ENCODE assay signal across 21 mouse cellular contexts in genomic region chr3:89346815-89347540, GRCm38 (mm10). TPM values are rescaled to one million over a fixed set of nuclear protein-coding genes. Genes with fewer than 3 reads are reported as not detected.
DNase-seq lines count a peak whose midpoint lies in the region; ATAC-seq lines count a peak whose summit lies in the region.
"Had no signal": no experiment of that assay in that cellular context is flagged by ENCODE, and none has a peak within 500 bp of the region (broad histone marks: within the 10 kb centered on the region; RNA-seq: fewer than 3 reads in every experiment).

No protein-coding gene starts in this region.

- no peak for ATAC-seq in heart, embryonic 13.5 days (ENCODE audit: extremely low read depth, insufficient number of reproducible peaks, low FRiP score, low TSS enrichment)
- no peak for ATAC-seq in midbrain, embryonic 16.5 days
- ATAC-seq in common myeloid progenitor, adult 5-6 weeks (replicated peaks; ENCODE audit: low read depth, poor library complexity, severe bottlenecking) = 0 out of 2 replicates have a peak, but pooled peaks have one; percentile 29
- peak; percentile 38; the same call in 1 of the 2 replicates for ATAC-seq in monocyte, adult 5-6 weeks (replicated peaks; ENCODE audit: insufficient number of reproducible peaks, low FRiP score, low TSS enrichment, poor library complexity, severe bottlenecking)
- ATAC-seq: forebrain, embryonic 14.5 days had no signal

- H3K27me3 ChIP-seq in heart, embryonic 13.5 days (replicated peaks) = peaks cover 44% of the 10 kb centered on the region
- peaks cover 47% of the 10 kb centered on the region for H3K27me3 ChIP-seq in midbrain, embryonic 10.5 days (ENCODE audit: low read depth, poor library complexity, severe bottlenecking)
- H3K27me3 ChIP-seq in midbrain, embryonic 16.5 days (ENCODE audit: control insufficient read depth, insufficient read depth, low read depth, low read length) = peaks cover 3% of the 10 kb centered on the region; the same call in 1 of the 2 replicates

- H3K9me3 ChIP-seq in heart, embryonic 13.5 days = no peaks in the 10 kb centered on the region
- H3K9me3 ChIP-seq in midbrain, embryonic 10.5 days (replicated peaks) = no peaks in the 10 kb centered on the region
- H3K9me3 ChIP-seq in midbrain, embryonic 16.5 days (replicated peaks; ENCODE audit: control insufficient read depth, low read length, poor library complexity, severe bottlenecking) = no peaks in the 10 kb centered on the region
- H3K9me3 ChIP-seq: limb, embryonic 12.5 days had no signal

- H3K4me1 ChIP-seq in heart, embryonic 13.5 days = peaks cover 24% of the 10 kb centered on the region
- peaks cover 30% of the 10 kb centered on the region for H3K4me1 ChIP-seq in midbrain, embryonic 10.5 days
- H3K4me1 ChIP-seq in midbrain, embryonic 16.5 days (ENCODE audit: control insufficient read depth, insufficient read depth, low read length) = peaks cover 14% of the 10 kb centered on the region; the same call in 1 of the 2 replicates

- H3K4me2 ChIP-seq in heart, embryonic 13.5 days = peak overlapping the region; percentile 95; the same call in 1 of the 2 replicates
- H3K4me2 ChIP-seq in midbrain, embryonic 16.5 days (ENCODE audit: low read length) = no peak overlapping the region
- H3K4me2 ChIP-seq: limb, embryonic 12.5 days had no signal

- DNase-seq in heart, postnatal 10 days = no peak
- DNase-seq in midbrain, embryonic 10.5 days (ENCODE audit: low spot score) = no peak
- DNase-seq in spleen, adult 18-20 months = no peak
- DNase-seq: cerebellum, adult 11 months; cerebellum, postnatal 25 days; kidney, postnatal 10 days; lung, postnatal 14 days; midbrain, embryonic 14.5 days; thymus, adult 2 months had no signal

- H3K4me3 ChIP-seq in heart, embryonic 13.5 days = no peak overlapping the region
- no peak overlapping the region for H3K4me3 ChIP-seq in midbrain, embryonic 10.5 days
- H3K4me3 ChIP-seq in midbrain, embryonic 16.5 days (ENCODE audit: low read depth, low read length) = no peak overlapping the region
- H3K4me3 ChIP-seq: erythroblast, embryonic 14.5 days; layer of hippocampus, adult 2 months; limb, embryonic 12.5 days had no signal

- intact Hi-C loops in heart, postnatal 10 days (cut with DNase I) = no loop called here

- 67% methylated on average over 10 of the region's 10 CpGs for WGBS in heart, embryonic 13.5 days
- 83% methylated on average over 10 of the region's 10 CpGs for WGBS in midbrain, embryonic 10.5 days
- WGBS in midbrain, embryonic 16.5 days = 85% methylated on average over 10 of the region's 10 CpGs

- no peak overlapping the region for H3K9ac ChIP-seq in heart, embryonic 13.5 days
- H3K9ac ChIP-seq in midbrain, embryonic 16.5 days (ENCODE audit: low read depth, low read length) = no peak overlapping the region
- H3K9ac ChIP-seq: limb, embryonic 12.5 days; liver, embryonic 14.5 days had no signal

- H3K36me3 ChIP-seq in heart, embryonic 13.5 days = peaks cover 43% of the 10 kb centered on the region
- H3K36me3 ChIP-seq in midbrain, embryonic 10.5 days = peaks cover 39% of the 10 kb centered on the region
- no peaks in the 10 kb centered on the region for H3K36me3 ChIP-seq in midbrain, embryonic 16.5 days (ENCODE audit: control insufficient read depth, insufficient read depth, low read length)

- no peak overlapping the region for H3K27ac ChIP-seq in heart, embryonic 13.5 days (replicated peaks)
- H3K27ac ChIP-seq in midbrain, embryonic 10.5 days (replicated peaks) = 0 out of 2 replicates have a peak overlapping the region, but pooled peaks have one; percentile 3
- H3K27ac ChIP-seq in midbrain, embryonic 16.5 days (ENCODE audit: low read length) = no peak overlapping the region
- H3K27ac ChIP-seq: layer of hippocampus, adult 2 months; limb, embryonic 12.5 days; liver, embryonic 14.5 days had no signal

RNA-seq across cellular contexts. Expression of gene Adam15, which starts 2.8 kb away (rescaled TPM):
- polyA plus RNA-seq in heart, embryonic 13.5 days (2015; fragmentation: Nextera tagmentation; extraction: Ambion mirVana) = 58.3 and 58.9 TPM in 2 replicates
- total RNA-seq in heart, postnatal 10 days (2021) = 100 to 1,000 TPM; 101 to 118 TPM
- 30.5 and 34.9 TPM in 2 replicates for polyA plus RNA-seq in midbrain, embryonic 10.5 days (2016; fragmentation: Nextera tagmentation; extraction: Ambion mirVana)
- polyA plus RNA-seq in midbrain, embryonic 16.5 days (2015; fragmentation: Nextera tagmentation; extraction: Ambion mirVana) = 60.6 and 78.2 TPM in 2 replicates
- total RNA-seq in common myeloid progenitor, adult 5-6 weeks (2017) = 34.0 and 35.2 TPM in 2 replicates
- total RNA-seq in monocyte, adult 5-6 weeks (2017) = 23.1 to 49.7 TPM (median 33.0 TPM) in 3 replicates

RNA-seq across cellular contexts. Expression of gene Efna4, which starts 9.2 kb away (rescaled TPM):
- 9.9 and 10.2 TPM in 2 replicates for polyA plus RNA-seq in heart, embryonic 13.5 days (2015; fragmentation: Nextera tagmentation; extraction: Ambion mirVana)
- 1 to 10 TPM; 1.9 to 2.2 TPM for total RNA-seq in heart, postnatal 10 days (2021)
- 20.5 and 21.9 TPM in 2 replicates for polyA plus RNA-seq in midbrain, embryonic 10.5 days (2016; fragmentation: Nextera tagmentation; extraction: Ambion mirVana)
- 3.7 and 4.2 TPM in 2 replicates for polyA plus RNA-seq in midbrain, embryonic 16.5 days (2015; fragmentation: Nextera tagmentation; extraction: Ambion mirVana)
- 1.7 and 3.8 TPM in 2 replicates for total RNA-seq in common myeloid progenitor, adult 5-6 weeks (2017)
- not detected in 3 replicates for total RNA-seq in monocyte, adult 5-6 weeks (2017)
- polyA plus RNA-seq: erythroblast, embryonic 14.5 days had no signal

RNA-seq across cellular contexts. Expression of gene Dcst2, which starts 14.8 kb away (rescaled TPM):
- polyA plus RNA-seq in heart, embryonic 13.5 days (2015; fragmentation: Nextera tagmentation; extraction: Ambion mirVana) = 0.08 TPM in 1 of 2 replicates, not detected in the other
- under 1 TPM in 1 of 2 experiments, not detected in 1; 0.26 TPM for total RNA-seq in heart, postnatal 10 days (2021)
- polyA plus RNA-seq in midbrain, embryonic 10.5 days (2016; fragmentation: Nextera tagmentation; extraction: Ambion mirVana) = 0.11 and 0.12 TPM in 2 replicates
- polyA plus RNA-seq in midbrain, embryonic 16.5 days (2015; fragmentation: Nextera tagmentation; extraction: Ambion mirVana) = 0.09 and 0.25 TPM in 2 replicates
- total RNA-seq in common myeloid progenitor, adult 5-6 weeks (2017) = not detected in 2 replicates
- not detected in 3 replicates for total RNA-seq in monocyte, adult 5-6 weeks (2017)
- polyA plus RNA-seq: erythroblast, embryonic 14.5 days had no signal

RNA-seq across cellular contexts. Expression of gene Dcst1, which starts 18.1 kb away (rescaled TPM):
- polyA plus RNA-seq in heart, embryonic 13.5 days (2015; fragmentation: Nextera tagmentation; extraction: Ambion mirVana) = 0.09 and 0.10 TPM in 2 replicates
- under 1 TPM; 0.43 to 0.57 TPM for total RNA-seq in heart, postnatal 10 days (2021)
- 0.11 and 0.20 TPM in 2 replicates for polyA plus RNA-seq in midbrain, embryonic 10.5 days (2016; fragmentation: Nextera tagmentation; extraction: Ambion mirVana)
- polyA plus RNA-seq in midbrain, embryonic 16.5 days (2015; fragmentation: Nextera tagmentation; extraction: Ambion mirVana) = 0.96 and 0.98 TPM in 2 replicates
- 0.09 TPM in 1 of 2 replicates, not detected in the other for total RNA-seq in common myeloid progenitor, adult 5-6 weeks (2017)
- not detected in 3 replicates for total RNA-seq in monocyte, adult 5-6 weeks (2017)
- total RNA-seq: layer of hippocampus, adult 2 months; left cerebral cortex, adult 18-20 months had no signal
- polyA plus RNA-seq: embryonic facial prominence, embryonic 11.5 days; erythroblast, embryonic 14.5 days had no signal

RNA-seq across cellular contexts. Expression of gene Efna3, which starts 24.2 kb away (rescaled TPM):
- polyA plus RNA-seq in heart, embryonic 13.5 days (2015; fragmentation: Nextera tagmentation; extraction: Ambion mirVana) = 1.8 and 1.9 TPM in 2 replicates
- total RNA-seq in heart, postnatal 10 days (2021) = under 1 TPM in 1 of 2 experiments, not detected in 1; 0.17 TPM
- 3.9 and 7.0 TPM in 2 replicates for polyA plus RNA-seq in midbrain, embryonic 10.5 days (2016; fragmentation: Nextera tagmentation; extraction: Ambion mirVana)
- polyA plus RNA-seq in midbrain, embryonic 16.5 days (2015; fragmentation: Nextera tagmentation; extraction: Ambion mirVana) = 40.5 and 59.0 TPM in 2 replicates
- not detected in 2 replicates for total RNA-seq in common myeloid progenitor, adult 5-6 weeks (2017)
- total RNA-seq in monocyte, adult 5-6 weeks (2017) = not detected in 3 replicates
- total RNA-seq: gastrocnemius, postnatal 4 days had no signal
- polyA plus RNA-seq: erythroblast, embryonic 14.5 days had no signal

Comparison
In these comparisons a context has a peak if more than half of its experiments do, and no peak if none do; other contexts are left out.
1. ATAC-seq: peak in common myeloid progenitor, adult 5-6 weeks (single experiment) and monocyte, adult 5-6 weeks (single experiment); none in heart, embryonic 13.5 days (single experiment) and midbrain, embryonic 16.5 days (single experiment).